Mouse (Mus musculus): ENCODE results near the gene Cdc14b. TPM values are rescaled to one million over a fixed set of nuclear protein-coding genes. Genes with fewer than 3 reads are reported as not detected.

Cdc14b gene
- polyA plus RNA-seq, 1 experiment from 2014 or later: 1.7 TPM

GRCm38 (mm10) chr13:64312024-64312915 lies 37.2 kb upstream of the Cdc14b start, which contains the start of gene Aaed1:
Aaed1 (minus strand) TSS chr13:64312710.
- peak within 1 kb of the TSS; percentile 69 for H3K9ac ChIP-seq (replicated peaks; ENCODE audit: low read depth, low read length)
- H3K27me3 ChIP-seq (replicated peaks; ENCODE audit: control insufficient read depth, insufficient read depth, low read length): no peaks in the 10 kb centered on the region
- peak within 1 kb of the TSS; percentile 73 for H3K27ac ChIP-seq (ENCODE audit: low read length)
- H3K36me3 ChIP-seq (ENCODE audit: control insufficient read depth, insufficient read depth): no peaks in the 10 kb centered on the region
- H3K4me1 ChIP-seq (replicated peaks; ENCODE audit: control insufficient read depth, insufficient read depth, low read length): no peaks in the 10 kb centered on the region
- WGBS: under 1% methylated on average over 64 of the region's 74 CpGs
- H3K9me3 ChIP-seq (ENCODE audit: control insufficient read depth, low read length): no peaks in the 10 kb centered on the region
- peak within 1 kb of the TSS; percentile 88 for H3K4me3 ChIP-seq (replicated peaks; ENCODE audit: low read length)
- peak; percentile 89 for ATAC-seq
- H3K4me2 ChIP-seq (ENCODE audit: low read length): peak within 1 kb of the TSS; percentile 68

- Histone ChIP-seq H3K9ac (replicated peaks; ENCODE audit: low read depth, low read length) (no peak overlapping the region), H3K4me2 (ENCODE audit: low read length) (peak overlapping the region; percentile 68), H3K4me3 (replicated peaks; ENCODE audit: low read length) (no peak overlapping the region), H3K36me3 (ENCODE audit: control insufficient read depth, insufficient read depth) (no peaks in the 10 kb centered on the region), H3K9me3 (ENCODE audit: control insufficient read depth, low read length) (no peaks in the 10 kb centered on the region), H3K4me1 (replicated peaks; ENCODE audit: control insufficient read depth, insufficient read depth, low read length) (no peaks in the 10 kb centered on the region), H3K27me3 (replicated peaks; ENCODE audit: control insufficient read depth, insufficient read depth, low read length) (no peaks in the 10 kb centered on the region), H3K27ac (ENCODE audit: low read length) (no peak overlapping the region)
- no peak for ATAC-seq
- 100% methylated on average over 1 of the region's 1 CpGs for WGBS
Measured at GRCm38 (mm10) chr13:64311266-64311665, 36.2 kb upstream of the Cdc14b start.

DNA sequence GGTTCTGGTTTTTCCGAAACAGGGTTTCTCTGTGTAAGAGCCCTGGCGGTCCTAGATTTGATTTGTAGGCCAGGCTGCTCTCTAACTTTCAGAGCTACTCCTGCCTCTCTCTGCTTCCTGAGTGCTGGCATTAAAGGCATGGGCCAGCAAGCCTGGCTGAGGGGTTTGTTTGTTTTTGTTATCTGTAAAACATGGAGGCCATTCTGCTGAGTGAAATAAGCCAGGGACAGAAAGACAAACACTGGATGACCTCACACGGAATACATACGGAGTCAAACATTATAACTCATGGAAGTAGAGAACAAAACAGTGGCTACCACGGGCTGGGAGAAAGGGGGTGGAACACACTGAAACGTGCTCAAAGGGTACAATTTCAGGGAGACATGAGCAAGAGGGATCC lies 35.5 kb upstream of the Cdc14b start:
- H3K4me2 ChIP-seq (ENCODE audit: low read length): no peak overlapping the region
- WGBS: 88% methylated on average over 6 of the region's 6 CpGs
- no peak overlapping the region for H3K4me3 ChIP-seq (replicated peaks; ENCODE audit: low read length)
- no peak overlapping the region for H3K27ac ChIP-seq (ENCODE audit: low read length)
- H3K27me3 ChIP-seq (replicated peaks; ENCODE audit: control insufficient read depth, insufficient read depth, low read length): no peaks in the 10 kb centered on the region
- H3K9me3 ChIP-seq (ENCODE audit: control insufficient read depth, low read length): no peaks in the 10 kb centered on the region
- H3K9ac ChIP-seq (replicated peaks; ENCODE audit: low read depth, low read length): no peak overlapping the region
- H3K36me3 ChIP-seq (ENCODE audit: control insufficient read depth, insufficient read depth): no peaks in the 10 kb centered on the region
- ATAC-seq: no peak
- no peaks in the 10 kb centered on the region for H3K4me1 ChIP-seq (replicated peaks; ENCODE audit: control insufficient read depth, insufficient read depth, low read length)

GRCm38 (mm10) chr13:64309842-64310241 lies 34.8 kb upstream of the Cdc14b start:
- WGBS: 85% methylated on average over 11 of the region's 11 CpGs

GRCm38 (mm10) chr13:64309036-64309435 lies 33.9 kb upstream of the Cdc14b start:
- Histone ChIP-seq H3K9ac (replicated peaks; ENCODE audit: low read depth, low read length) (no peak overlapping the region), H3K4me3 (replicated peaks; ENCODE audit: low read length) (no peak overlapping the region), H3K4me1 (replicated peaks; ENCODE audit: control insufficient read depth, insufficient read depth, low read length) (no peaks in the 10 kb centered on the region), H3K27me3 (replicated peaks; ENCODE audit: control insufficient read depth, insufficient read depth, low read length) (no peaks in the 10 kb centered on the region), H3K36me3 (ENCODE audit: control insufficient read depth, insufficient read depth) (no peaks in the 10 kb centered on the region), H3K4me2 (ENCODE audit: low read length) (no peak overlapping the region), H3K27ac (ENCODE audit: low read length) (no peak overlapping the region), H3K9me3 (ENCODE audit: control insufficient read depth, low read length) (no peaks in the 10 kb centered on the region)
- no peak for ATAC-seq
- WGBS: 61% methylated on average over 5 of the region's 5 CpGs

More at GRCm38 (mm10) chr13:64309842-64310241, 34.8 kb upstream of the Cdc14b start:
- Histone ChIP-seq H3K36me3 (ENCODE audit: control insufficient read depth, insufficient read depth) (no peaks in the 10 kb centered on the region), H3K4me2 (ENCODE audit: low read length) (no peak overlapping the region), H3K27ac (ENCODE audit: low read length) (no peak overlapping the region), H3K9me3 (ENCODE audit: control insufficient read depth, low read length) (no peaks in the 10 kb centered on the region), H3K4me3 (replicated peaks; ENCODE audit: low read length) (no peak overlapping the region), H3K4me1 (replicated peaks; ENCODE audit: control insufficient read depth, insufficient read depth, low read length) (no peaks in the 10 kb centered on the region), H3K9ac (replicated peaks; ENCODE audit: low read depth, low read length) (no peak overlapping the region), H3K27me3 (replicated peaks; ENCODE audit: control insufficient read depth, insufficient read depth, low read length) (no peaks in the 10 kb centered on the region)
- no peak for ATAC-seq

- H3K4me1 ChIP-seq (replicated peaks; ENCODE audit: control insufficient read depth, insufficient read depth, low read length): no peaks in the 10 kb centered on the region
- no peaks in the 10 kb centered on the region for H3K27me3 ChIP-seq (replicated peaks; ENCODE audit: control insufficient read depth, insufficient read depth, low read length)
- WGBS: 84% methylated on average over 5 of the region's 5 CpGs
- no peak overlapping the region for H3K9ac ChIP-seq (replicated peaks; ENCODE audit: low read depth, low read length)
- no peak overlapping the region for H3K4me2 ChIP-seq (ENCODE audit: low read length)
- H3K36me3 ChIP-seq (ENCODE audit: control insufficient read depth, insufficient read depth): no peaks in the 10 kb centered on the region
- ATAC-seq: no peak
- no peaks in the 10 kb centered on the region for H3K9me3 ChIP-seq (ENCODE audit: control insufficient read depth, low read length)
- no peak overlapping the region for H3K4me3 ChIP-seq (replicated peaks; ENCODE audit: low read length)
- no peak overlapping the region for H3K27ac ChIP-seq (ENCODE audit: low read length)
Measured at GRCm38 (mm10) chr13:64307508-64307907, 32.4 kb upstream of the Cdc14b start.

GRCm38 (mm10) chr13:64306078-64306477 lies 31.0 kb upstream of the Cdc14b start:
- ATAC-seq: peak; percentile 72
- no peaks in the 10 kb centered on the region for H3K4me1 ChIP-seq (replicated peaks; ENCODE audit: control insufficient read depth, insufficient read depth, low read length)

GRCm38 (mm10) chr13:64299069-64299468 lies 24.0 kb upstream of the Cdc14b start:
- no peaks in the 10 kb centered on the region for H3K36me3 ChIP-seq (ENCODE audit: control insufficient read depth, insufficient read depth)
- WGBS: 96% methylated on average over 1 of the region's 1 CpGs
- no peak overlapping the region for H3K9ac ChIP-seq (replicated peaks; ENCODE audit: low read depth, low read length)
- no peaks in the 10 kb centered on the region for H3K9me3 ChIP-seq (ENCODE audit: control insufficient read depth, low read length)
- H3K4me3 ChIP-seq (replicated peaks; ENCODE audit: low read length): no peak overlapping the region
- no peak for ATAC-seq
- no peak overlapping the region for H3K27ac ChIP-seq (ENCODE audit: low read length)
- no peaks in the 10 kb centered on the region for H3K27me3 ChIP-seq (replicated peaks; ENCODE audit: control insufficient read depth, insufficient read depth, low read length)
- H3K4me2 ChIP-seq (ENCODE audit: low read length): no peak overlapping the region
- H3K4me1 ChIP-seq (replicated peaks; ENCODE audit: control insufficient read depth, insufficient read depth, low read length): no peaks in the 10 kb centered on the region

More at GRCm38 (mm10) chr13:64306078-64306477, 31.0 kb upstream of the Cdc14b start:
- Histone ChIP-seq H3K9ac (replicated peaks; ENCODE audit: low read depth, low read length) (no peak overlapping the region), H3K4me2 (ENCODE audit: low read length) (no peak overlapping the region), H3K9me3 (ENCODE audit: control insufficient read depth, low read length) (no peaks in the 10 kb centered on the region), H3K27me3 (replicated peaks; ENCODE audit: control insufficient read depth, insufficient read depth, low read length) (no peaks in the 10 kb centered on the region), H3K36me3 (ENCODE audit: control insufficient read depth, insufficient read depth) (no peaks in the 10 kb centered on the region), H3K27ac (ENCODE audit: low read length) (no peak overlapping the region), H3K4me3 (replicated peaks; ENCODE audit: low read length) (no peak overlapping the region)
- 78% methylated on average over 3 of the region's 3 CpGs for whole genome bisulfite sequencing

DNA sequence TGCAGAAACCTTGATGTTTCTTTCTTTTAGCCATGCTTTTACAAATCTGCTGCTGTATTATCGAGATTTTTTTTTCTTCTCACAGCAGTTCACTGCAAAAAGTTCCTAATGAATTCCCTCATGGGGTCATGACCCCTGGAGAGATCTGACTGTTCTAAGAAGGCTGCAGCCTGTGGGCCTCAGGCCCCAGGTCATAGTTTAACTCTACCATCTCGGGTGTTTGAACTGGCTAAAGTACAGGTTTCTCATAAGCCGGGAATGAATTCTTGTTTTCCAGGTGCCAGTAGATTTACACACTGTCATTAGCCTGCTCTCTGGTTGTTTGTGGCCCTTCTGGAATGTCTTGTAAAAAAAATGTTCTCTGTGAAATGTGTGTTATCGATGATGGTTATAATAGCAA lies 11.7 kb upstream of the Cdc14b start:
- Histone ChIP-seq H3K9ac (replicated peaks; ENCODE audit: low read depth, low read length) (no peak overlapping the region), H3K4me1 (replicated peaks; ENCODE audit: control insufficient read depth, insufficient read depth, low read length) (no peaks in the 10 kb centered on the region), H3K36me3 (ENCODE audit: control insufficient read depth, insufficient read depth) (no peaks in the 10 kb centered on the region), H3K9me3 (ENCODE audit: control insufficient read depth, low read length) (peaks cover 4% of the 10 kb centered on the region; the same call in 1 of the 2 replicates), H3K4me3 (replicated peaks; ENCODE audit: low read length) (no peak overlapping the region), H3K27me3 (replicated peaks; ENCODE audit: control insufficient read depth, insufficient read depth, low read length) (no peaks in the 10 kb centered on the region), H3K27ac (ENCODE audit: low read length) (no peak overlapping the region), H3K4me2 (ENCODE audit: low read length) (no peak overlapping the region)
- no peak for ATAC-seq
- WGBS: 50% methylated on average over 4 of the region's 4 CpGs

Measured in forebrain, embryonic 16.5 days (tissue).